Mouse (Mus musculus) erythroblast, embryonic 14.5 days (primary cell): ENCODE results near the gene Trim29.

Source experiments
- GATA1 ChIP-seq: IDR thresholded peaks from 2 replicates; pipeline ENCODE4 v1.6.1; 2012; ENCODE audit warnings: low read length, inconsistent platforms, mixed read lengths
- TAL1 ChIP-seq: IDR thresholded peaks from 3 replicates; pipeline ENCODE4 v1.6.1; 2012; ENCODE audit warnings: low read length, inconsistent platforms, mixed read lengths

- TF ChIP-seq GATA1, result no peak
- TF ChIP-seq TAL1, result no peak
These were observed 23.8 kb upstream of the Trim29 start for GRCm38 (mm10) chr9:43286870-43287269.
